Mouse (Mus musculus) hindbrain, embryonic 14.5 days (tissue): ENCODE measurements around the gene Gsdme. TPM values are rescaled to one million over a fixed set of nuclear protein-coding genes. Genes with fewer than 3 reads are reported as not detected.

Source experiments
- ATAC-seq: fragments of 200-750 bp; cut with Nextera tagmentation; 2 replicates; pipeline ENCODE4 v1.8.0; 2017; ENCODE audit warnings: moderate number of reproducible peaks, mild to moderate bottlenecking, moderate TSS enrichment, moderate library complexity; ENCODE audit not compliant: low FRiP score
- DNase-seq: peaks from one replicate; pipeline ENCODE4 v3.0.0-alpha.2; 2015; ENCODE audit warnings: low spot score
- H3K27ac ChIP-seq: fragments of 300-500 bp; sonication (generic); 2 replicates; pipeline ENCODE4 v1.5.1; 2014; ENCODE audit warnings: mild to moderate bottlenecking, moderate library complexity
- H3K27me3 ChIP-seq: fragments of 300-500 bp; sonication (generic); 2 replicates; pipeline ENCODE4 v1.6.1; 2014; ENCODE audit warnings: mild to moderate bottlenecking, low read length, mixed read lengths; ENCODE audit not compliant: control insufficient read depth, insufficient read depth
- H3K36me3 ChIP-seq: fragments of 300-500 bp; sonication (generic); replicated peaks from 2 replicates; pipeline ENCODE4 v1.6.1; 2014; ENCODE audit not compliant: control insufficient read depth, insufficient read depth
- H3K4me1 ChIP-seq: fragments of 300-500 bp; sonication (generic); replicated peaks from 2 replicates; pipeline ENCODE4 v1.6.1; 2014; ENCODE audit warnings: antibody characterized with exemption, low read length, mixed read lengths; ENCODE audit not compliant: control insufficient read depth, insufficient read depth
- H3K4me2 ChIP-seq: fragments of 300-500 bp; sonication (generic); replicated peaks from 2 replicates; pipeline ENCODE4 v1.6.1; 2014; ENCODE audit warnings: mild to moderate bottlenecking, moderate library complexity
- H3K4me3 ChIP-seq: fragments of 300-500 bp; sonication (generic); replicated peaks from 2 replicates; pipeline ENCODE4 v1.5.1; 2014; ENCODE audit warnings: mild to moderate bottlenecking, low read length
- H3K9ac ChIP-seq: fragments of 300-500 bp; sonication (generic); 2 replicates; pipeline ENCODE4 v1.6.1; 2014
- H3K9me3 ChIP-seq: fragments of 300-500 bp; sonication (generic); 2 replicates; pipeline ENCODE4 v1.6.1; 2016; ENCODE audit warnings: low read length; ENCODE audit not compliant: control insufficient read depth
- WGBS: fragments of 180-500 bp; shearing (Covaris S2); extraction: QIAGEN DNeasy Blood & Tissue Kit; methylation state at CpG from one replicate; pipeline ENCODE4 v1.1.7; 2014; 5-methylcytosine and 5-hydroxymethylcytosine counted together
- polyA plus RNA-seq: library from polyadenylated mRNA; unstranded; fragments of >200 nt; fragmentation: Nextera tagmentation; extraction: Ambion mirVana; gene quantifications from 2 replicates; pipeline ENCODE4 v1.2.1, GENCODE M21; 2014

Gsdme gene
- polyA plus RNA-seq, 1 experiment from 2014 or later, result 83.8 TPM

DNA sequence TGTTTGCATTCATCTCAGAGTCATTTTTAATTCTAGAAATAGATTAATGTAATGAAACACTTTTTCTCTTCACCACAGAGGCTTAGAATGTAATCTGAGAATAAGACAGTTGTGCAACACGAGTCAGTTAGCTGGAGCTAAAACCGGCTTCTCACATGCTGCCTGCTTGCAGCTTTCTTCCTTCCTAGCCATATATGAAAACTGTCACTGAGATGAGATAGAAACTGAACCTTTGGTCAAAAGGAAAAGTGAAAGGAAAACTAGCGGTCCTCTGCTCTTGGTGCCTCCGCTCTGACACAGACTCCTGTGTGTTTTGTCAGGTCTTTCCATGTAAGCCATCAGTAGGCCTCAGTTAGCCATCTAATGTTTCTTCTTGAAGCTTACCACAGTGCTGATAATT lies 75.7 kb downstream of the Gsdme start:
- Histone ChIP-seq H3K4me1 (no peaks in the 10 kb centered on the region), H3K4me3 (no peak overlapping the region), H3K27ac (no peak overlapping the region), H3K27me3 (no peaks in the 10 kb centered on the region), H3K9ac (no peak overlapping the region), H3K36me3 (peaks cover 41% of the 10 kb centered on the region), H3K4me2 (no peak overlapping the region), H3K9me3 (no peaks in the 10 kb centered on the region)
- DNase-seq, result no peak
- WGBS, result 87% methylated on average over 4 of the region's 4 CpGs
- no peak for ATAC-seq

DNA sequence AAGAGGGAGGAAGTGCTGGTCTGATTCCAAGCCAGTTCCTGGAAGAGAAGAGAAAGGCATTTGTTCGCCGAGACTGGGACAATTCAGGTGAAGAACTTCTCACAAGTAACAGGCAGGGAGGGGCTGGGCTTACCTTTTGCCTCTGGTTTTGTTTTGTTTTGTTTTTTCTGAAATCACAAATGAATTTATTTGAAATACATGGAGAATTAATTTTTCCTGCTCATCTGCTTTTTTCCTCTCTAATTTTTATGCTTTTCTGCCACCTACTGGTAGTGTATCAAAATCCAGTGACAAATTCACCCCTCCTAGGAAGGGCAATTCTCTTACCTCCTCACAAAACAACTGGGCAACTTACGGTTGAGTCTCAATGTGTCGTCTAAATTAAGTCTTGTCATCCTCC lies 83.5 kb downstream of the Gsdme start:
- ATAC-seq (no peak), DNase-seq (peak; percentile 52)
- H3K9me3 ChIP-seq, result no peaks in the 10 kb centered on the region
- H3K27ac ChIP-seq, result no peak overlapping the region
- no peak overlapping the region for H3K4me2 ChIP-seq
- H3K9ac ChIP-seq, result no peak overlapping the region
- no peaks in the 10 kb centered on the region for H3K27me3 ChIP-seq
- H3K4me3 ChIP-seq, result no peak overlapping the region
- 77% methylated on average over 4 of the region's 4 CpGs for WGBS
- peaks cover 27% of the 10 kb centered on the region for H3K36me3 ChIP-seq
- no peaks in the 10 kb centered on the region for H3K4me1 ChIP-seq

DNA sequence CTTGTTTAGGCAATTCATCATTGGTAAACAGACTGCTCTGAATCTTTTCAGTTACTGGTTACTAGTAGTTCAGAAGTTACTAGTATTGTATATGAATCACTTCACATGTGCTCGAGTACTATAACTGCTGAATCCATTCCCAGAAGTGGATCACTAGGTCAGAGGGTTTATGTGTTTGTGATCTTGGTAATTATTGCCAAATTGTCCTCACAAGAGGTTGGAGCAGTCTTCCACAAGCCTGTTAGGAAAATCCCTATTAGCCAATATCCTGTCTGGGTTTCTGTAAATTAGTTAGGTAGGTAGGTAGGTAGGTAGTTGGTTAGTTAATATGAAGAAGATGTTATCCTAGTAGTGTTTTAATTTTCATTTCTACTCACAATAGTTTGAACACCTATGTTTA lies 87.9 kb downstream of the Gsdme start:
- ATAC-seq (no peak), DNase-seq (no peak)
- Histone ChIP-seq H3K4me2 (no peak overlapping the region), H3K27ac (no peak overlapping the region), H3K4me3 (no peak overlapping the region), H3K9me3 (no peaks in the 10 kb centered on the region), H3K36me3 (no peaks in the 10 kb centered on the region), H3K4me1 (no peaks in the 10 kb centered on the region), H3K9ac (no peak overlapping the region), H3K27me3 (no peaks in the 10 kb centered on the region)
- 93% methylated on average over 1 of the region's 1 CpGs for WGBS

DNA sequence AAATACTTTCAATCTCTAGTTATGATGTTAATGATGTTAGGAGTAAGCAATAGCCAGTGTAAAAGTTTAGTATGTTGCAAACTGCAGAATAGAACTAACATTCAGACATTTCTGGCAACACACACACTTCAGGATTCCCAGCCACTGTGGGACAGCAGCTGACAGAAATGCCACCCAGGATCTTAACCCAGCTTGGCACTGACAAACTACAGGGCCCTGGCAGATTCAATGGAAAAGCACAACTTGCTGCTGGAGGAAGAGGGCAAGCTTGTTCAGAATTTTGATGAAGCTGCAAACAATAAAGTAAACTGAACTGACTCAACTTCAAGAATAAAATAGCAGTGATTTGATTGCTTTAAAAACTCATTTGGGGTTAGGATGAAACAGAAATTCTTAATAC lies 93.9 kb downstream of the Gsdme start:
- DNase-seq (no peak), ATAC-seq (no peak)
- no peaks in the 10 kb centered on the region for H3K36me3 ChIP-seq
- no peaks in the 10 kb centered on the region for H3K27me3 ChIP-seq
- H3K4me3 ChIP-seq, result no peak overlapping the region
- H3K9ac ChIP-seq, result no peak overlapping the region
- H3K4me1 ChIP-seq, result no peaks in the 10 kb centered on the region
- H3K4me2 ChIP-seq, result no peak overlapping the region
- H3K9me3 ChIP-seq, result no peaks in the 10 kb centered on the region
- no peak overlapping the region for H3K27ac ChIP-seq

DNA sequence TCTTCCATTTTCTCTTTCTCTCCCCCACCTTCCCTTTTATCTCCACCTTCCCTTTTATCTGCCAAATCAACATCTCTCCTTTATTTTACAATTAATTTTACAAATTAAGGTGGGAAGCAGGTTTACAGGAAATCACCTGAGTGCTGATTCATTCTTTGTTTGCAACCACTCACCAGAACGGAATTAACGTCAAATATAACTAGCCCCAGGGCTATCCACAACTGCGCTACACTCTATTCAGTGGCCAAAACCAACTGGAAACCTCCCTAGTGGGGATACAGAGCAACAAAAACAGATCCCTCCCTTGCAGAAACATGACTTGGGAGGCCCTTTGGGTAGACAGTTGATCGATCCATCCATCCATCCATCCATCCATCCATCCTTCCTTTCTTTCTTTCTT lies 94.8 kb downstream of the Gsdme start:
- Histone ChIP-seq H3K27ac (no peak overlapping the region), H3K4me1 (no peaks in the 10 kb centered on the region), H3K36me3 (no peaks in the 10 kb centered on the region; the same call in 1 of the 2 replicates), H3K9me3 (no peaks in the 10 kb centered on the region), H3K4me2 (no peak overlapping the region), H3K27me3 (no peaks in the 10 kb centered on the region), H3K9ac (no peak overlapping the region), H3K4me3 (no peak overlapping the region)
- WGBS, result 90% methylated on average over 4 of the region's 4 CpGs
- DNase-seq, result no peak
- no peak for ATAC-seq

DNA sequence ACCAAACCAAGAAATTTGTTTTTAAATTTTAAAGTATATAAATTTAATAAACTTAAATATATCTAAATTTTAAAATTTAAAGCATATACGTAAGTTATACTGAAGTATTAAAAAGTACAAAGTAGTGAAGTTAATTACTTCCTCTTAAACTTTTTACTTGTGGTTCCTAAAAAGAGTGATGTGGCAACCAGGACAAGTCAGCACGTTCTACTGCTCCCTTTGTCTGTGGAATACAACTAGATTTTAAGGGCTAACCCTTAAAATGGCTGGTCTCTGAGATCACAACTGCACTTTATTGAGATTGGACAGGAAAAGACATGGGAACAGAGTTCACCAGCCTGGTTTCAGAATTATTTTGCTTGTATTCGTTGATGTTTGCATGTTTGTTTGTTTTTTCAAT lies 100.6 kb downstream of the Gsdme start:
- H3K4me1 ChIP-seq, result no peaks in the 10 kb centered on the region
- H3K4me2 ChIP-seq, result no peak overlapping the region
- DNase-seq (no peak), ATAC-seq (no peak)
- no peak overlapping the region for H3K9ac ChIP-seq
- H3K9me3 ChIP-seq, result no peaks in the 10 kb centered on the region
- 87% methylated on average over 3 of the region's 3 CpGs for WGBS
- H3K27ac ChIP-seq, result no peak overlapping the region
- peaks cover 4% of the 10 kb centered on the region; the same call in 1 of the 2 replicates for H3K36me3 ChIP-seq
- no peaks in the 10 kb centered on the region for H3K27me3 ChIP-seq
- no peak overlapping the region for H3K4me3 ChIP-seq

DNA sequence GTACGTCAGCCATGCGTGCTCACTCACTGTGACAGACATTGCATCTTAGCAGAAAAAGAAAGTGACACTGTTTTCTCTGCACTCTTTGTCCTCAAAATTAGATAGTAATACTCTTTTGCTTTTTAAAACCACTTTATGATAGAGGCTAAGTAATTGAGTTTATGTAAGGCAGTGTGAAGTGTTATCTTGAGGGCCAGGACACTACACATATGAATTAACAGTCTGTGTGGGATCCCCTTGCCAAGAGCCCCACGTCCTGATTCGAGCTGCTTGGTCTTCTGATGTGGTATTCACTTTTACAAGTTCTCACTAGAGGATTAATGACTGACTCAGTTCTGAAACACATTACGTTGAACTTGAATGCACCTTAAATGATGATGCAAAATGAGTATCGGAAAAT lies 103.8 kb downstream of the Gsdme start:
- peaks cover 4% of the 10 kb centered on the region; the same call in 1 of the 2 replicates for H3K36me3 ChIP-seq
- H3K27me3 ChIP-seq, result no peaks in the 10 kb centered on the region
- DNase-seq (no peak), ATAC-seq (no peak)
- no peak overlapping the region for H3K4me2 ChIP-seq
- 67% methylated on average over 6 of the region's 6 CpGs for WGBS
- H3K9ac ChIP-seq, result no peak overlapping the region
- H3K4me3 ChIP-seq, result no peak overlapping the region
- no peaks in the 10 kb centered on the region for H3K4me1 ChIP-seq
- H3K27ac ChIP-seq, result no peak overlapping the region
- H3K9me3 ChIP-seq, result no peaks in the 10 kb centered on the region

DNA sequence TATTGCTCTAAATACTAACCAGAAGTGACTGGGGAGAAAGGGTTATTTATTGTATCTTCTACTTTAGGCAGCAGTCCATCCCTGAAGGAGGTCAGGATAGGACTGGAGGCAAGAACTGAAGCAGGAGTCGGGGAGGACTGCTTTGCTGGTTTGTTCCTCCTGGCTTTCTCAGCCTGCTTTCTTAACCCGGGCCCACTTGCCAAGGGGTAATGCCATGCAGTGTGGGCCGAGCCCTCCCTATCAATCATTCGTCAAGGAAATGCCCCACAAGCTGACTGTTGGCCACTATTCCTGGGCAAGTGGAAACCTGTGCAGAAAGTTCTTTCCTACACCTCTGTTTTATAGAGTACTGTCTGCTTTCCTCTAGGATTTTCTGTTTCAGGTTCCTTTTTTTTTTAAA lies 114.3 kb downstream of the Gsdme start:
- DNase-seq (no peak), ATAC-seq (no peak)
- peaks cover 9% of the 10 kb centered on the region; the same call in 1 of the 2 replicates for H3K36me3 ChIP-seq
- H3K27ac ChIP-seq, result no peak overlapping the region
- no peaks in the 10 kb centered on the region for H3K4me1 ChIP-seq
- 87% methylated on average over 4 of the region's 4 CpGs for WGBS
- no peak overlapping the region for H3K4me2 ChIP-seq
- no peaks in the 10 kb centered on the region for H3K27me3 ChIP-seq
- H3K9ac ChIP-seq, result no peak overlapping the region
- H3K4me3 ChIP-seq, result no peak overlapping the region
- H3K9me3 ChIP-seq, result no peaks in the 10 kb centered on the region

DNA sequence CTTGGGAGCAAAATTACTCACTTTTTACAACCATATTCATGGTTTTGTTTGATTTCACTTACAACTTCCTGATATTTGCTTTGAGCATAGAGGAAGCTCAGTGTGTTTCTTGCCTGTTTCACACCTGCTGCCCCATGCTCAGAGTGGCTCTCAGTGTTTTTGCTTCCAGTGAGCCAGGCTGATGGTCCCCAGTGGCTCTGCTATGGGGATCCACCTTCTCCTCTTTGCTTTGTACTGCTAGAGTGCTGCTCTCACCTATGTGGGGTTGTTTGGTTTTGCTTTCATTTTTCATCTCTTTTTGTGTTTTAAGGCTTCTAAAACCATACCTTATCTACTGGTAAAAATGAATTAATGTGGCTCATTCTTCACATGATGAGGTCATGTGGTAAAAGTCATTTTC lies 117.5 kb downstream of the Gsdme start:
- H3K36me3 ChIP-seq, result peaks cover 9% of the 10 kb centered on the region; the same call in 1 of the 2 replicates
- H3K27ac ChIP-seq, result no peak overlapping the region
- ATAC-seq, result no peak
- H3K4me1 ChIP-seq, result no peaks in the 10 kb centered on the region
- H3K9me3 ChIP-seq, result no peaks in the 10 kb centered on the region
- H3K4me2 ChIP-seq, result no peak overlapping the region
- DNase-seq, result no peak
- no peaks in the 10 kb centered on the region for H3K27me3 ChIP-seq
- H3K9ac ChIP-seq, result no peak overlapping the region
- no peak overlapping the region for H3K4me3 ChIP-seq

DNA sequence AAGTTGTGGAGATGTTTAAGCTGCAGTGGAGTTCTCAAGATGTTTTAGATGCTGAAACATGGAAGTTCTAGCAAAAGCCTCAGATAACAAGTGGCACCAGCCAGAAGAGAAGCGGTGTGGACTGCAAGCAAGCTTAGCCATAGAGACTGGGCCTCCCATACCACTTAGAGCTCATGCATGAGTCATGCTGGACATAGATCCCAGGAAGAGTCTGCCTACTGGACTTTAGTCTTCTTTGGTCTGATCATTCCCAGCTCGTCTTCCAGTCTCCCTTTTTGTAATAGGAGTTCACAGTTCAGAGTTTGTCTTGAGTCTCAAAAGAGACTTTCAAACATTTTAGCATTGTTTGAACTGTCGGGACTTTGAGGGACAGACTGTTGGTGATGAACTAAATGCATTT lies 124.1 kb downstream of the Gsdme start:
- no peaks in the 10 kb centered on the region for H3K36me3 ChIP-seq
- H3K4me1 ChIP-seq, result no peaks in the 10 kb centered on the region
- no peaks in the 10 kb centered on the region for H3K9me3 ChIP-seq
- H3K27me3 ChIP-seq, result no peaks in the 10 kb centered on the region
- H3K27ac ChIP-seq, result no peak overlapping the region
- H3K4me2 ChIP-seq, result no peak overlapping the region
- WGBS, result 87% methylated on average over 3 of the region's 3 CpGs
- no peak overlapping the region for H3K9ac ChIP-seq
- ATAC-seq (no peak), DNase-seq (no peak)
- H3K4me3 ChIP-seq, result no peak overlapping the region
